Mouse (Mus musculus): Measurements from ENCODE around the gene Twsg1.

DNA sequence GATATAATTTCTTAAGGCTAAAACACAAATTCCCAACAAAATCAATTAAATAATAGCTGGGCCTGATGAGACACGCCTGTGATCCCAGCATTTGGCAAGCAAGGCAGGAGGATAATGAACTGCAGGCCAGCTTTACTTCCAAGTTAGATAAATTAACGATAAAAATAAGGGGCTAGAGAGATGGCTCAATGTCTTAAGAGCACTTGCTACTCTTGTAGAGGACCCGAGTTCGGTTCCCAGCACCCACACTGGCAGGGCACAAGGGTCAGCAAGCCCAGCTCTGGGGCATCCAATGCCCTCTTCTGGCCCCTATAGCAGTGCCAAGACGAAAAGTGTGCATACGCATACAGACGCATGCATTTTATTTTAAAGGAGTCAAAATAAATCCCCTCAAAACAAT lies 843 bp downstream of the Twsg1 start:
- TF ChIP-seq CTCF (IDR thresholded peaks at IDR 0.05; ENCODE audit: low read depth) (no peak), EP300 (IDR thresholded peaks at IDR 0.05; ENCODE audit: low read depth) (no peak)

Measured in liver, embryonic 14.5 days (tissue).